Mouse (Mus musculus) liver, embryonic 14.5 days (tissue): Measurements from ENCODE around the gene Slc24a2.

Experiments used
- CTCF ChIP-seq: IDR thresholded peaks from 2 replicates; pipeline ENCODE4 v1.5.1; 2016; ENCODE audit warnings: antibody characterized with exemption, low read depth, control low read depth
- EP300 ChIP-seq: IDR thresholded peaks from 2 replicates; pipeline ENCODE4 v1.6.1; 2016; ENCODE audit warnings: antibody characterized with exemption, low read depth

- TF ChIP-seq CTCF: no peak
- TF ChIP-seq EP300: no peak
Measured at GRCm38 (mm10) chr4:87096186-87096585, 134.1 kb downstream of the Slc24a2 start.
